Mouse (Mus musculus) inflammation-experienced regulatory T-cells, adult 6 months (primary cell): ENCODE results near the gene Pon2. TPM values are rescaled to one million over a fixed set of nuclear protein-coding genes. Genes with fewer than 3 reads are reported as not detected.
"Not testable (repeated sequence)": the region's sequence is repeated elsewhere in the genome, so short reads cannot be mapped to it uniquely, and the experiment has no call there.

Experiments used
- ATAC-seq: one replicate; pipeline ENCODE4 v1.8.0; 2017
- polyA plus RNA-seq, 3 experiments: library from polyadenylated mRNA; unstranded; fragments of 100-300 nt; shearing (Covaris generic); gene quantifications; one replicate each; pipeline ENCODE4 v1.2.1; 2017

The Pon2 gene
- polyA plus RNA-seq, 3 experiments from 2014 or later = 49.3 to 90.7 (median 60.3) TPM

GRCm38 (mm10) chr6:5291450-5291849, 6.8 kb downstream of the Pon2 start:
- peak; percentile 28 for ATAC-seq

GRCm38 (mm10) chr6:5287919-5288318, 10.3 kb downstream of the Pon2 start:
- no peak for ATAC-seq

GRCm38 (mm10) chr6:5287392-5287791, 10.9 kb downstream of the Pon2 start:
- ATAC-seq = no peak

GRCm38 (mm10) chr6:5282418-5282817, 15.8 kb downstream of the Pon2 start:
- no peak for ATAC-seq

- no peak for ATAC-seq
Observed at GRCm38 (mm10) chr6:5280576-5281305, 17.5 kb downstream of the Pon2 start.

- ATAC-seq = no peak
Observed at GRCm38 (mm10) chr6:5277972-5278371, 20.3 kb downstream of the Pon2 start.

GRCm38 (mm10) chr6:5269641-5270040, 28.6 kb downstream of the Pon2 start:
- ATAC-seq = no peak

GRCm38 (mm10) chr6:5264793-5265192, 33.5 kb downstream of the Pon2 start:
- no peak for ATAC-seq

- ATAC-seq = no peak
Observed at GRCm38 (mm10) chr6:5263250-5263999, 34.8 kb downstream of the Pon2 start.

GRCm38 (mm10) chr6:5262322-5263249, 35.7 kb downstream of the Pon2 start:
- ATAC-seq = no peak

GRCm38 (mm10) chr6:5255722-5256451, 42.4 kb downstream of the Pon2 start, which contains the start of gene Pon3:
Pon3 (minus strand) TSS chr6:5256286.
- peak; percentile 92 for ATAC-seq

GRCm38 (mm10) chr6:5255291-5255690, 43.0 kb downstream of the Pon2 start:
- no peak for ATAC-seq

- ATAC-seq = no peak
Observed at GRCm38 (mm10) chr6:5254869-5255268, 43.4 kb downstream of the Pon2 start.

- ATAC-seq = no peak
Observed at GRCm38 (mm10) chr6:5245926-5246325, 52.3 kb downstream of the Pon2 start.

- ATAC-seq = no peak
Observed at GRCm38 (mm10) chr6:5238799-5239198, 59.5 kb downstream of the Pon2 start.

- no peak for ATAC-seq
Observed at GRCm38 (mm10) chr6:5237510-5237909, 60.7 kb downstream of the Pon2 start.

GRCm38 (mm10) chr6:5236843-5237371, 61.3 kb downstream of the Pon2 start:
- no peak for ATAC-seq

- ATAC-seq = no peak
Observed at GRCm38 (mm10) chr6:5234563-5234962, 63.7 kb downstream of the Pon2 start.

- no peak for ATAC-seq
Observed at GRCm38 (mm10) chr6:5233812-5234211, 64.4 kb downstream of the Pon2 start.

- no peak for ATAC-seq
Observed at GRCm38 (mm10) chr6:5232022-5232421, 66.2 kb downstream of the Pon2 start.

GRCm38 (mm10) chr6:5230261-5230660, 68.0 kb downstream of the Pon2 start:
- no peak for ATAC-seq

- ATAC-seq = not testable (repeated sequence)
Observed at GRCm38 (mm10) chr6:5223551-5223950, 74.7 kb downstream of the Pon2 start.
